Mouse (Mus musculus): ENCODE data around the gene Lingo2.
A peak's percentile ranks its signal among the peaks of the same experiment; 100 is the strongest.

- TF ChIP-seq CTCF (IDR thresholded peaks at IDR 0.05; ENCODE audit: borderline replicate concordance, extremely low read depth, insufficient read depth, insufficient read length), result 0 out of 2 replicates have a peak, but pooled peaks have one; percentile 12
- TF ChIP-seq POLR2A (IDR thresholded peaks at IDR 0.05; ENCODE audit: borderline replicate concordance, extremely low read depth, insufficient read depth, insufficient read length, poor library complexity, severe bottlenecking), result no peak
Measured at GRCm38 (mm10) chr4:36952431-36953429, 1.2 kb upstream of the Lingo2 start.
